Mouse (Mus musculus) erythroblast, embryonic 14.5 days (primary cell): Measurements from ENCODE around the gene Ckap2l. TPM values are rescaled to one million over a fixed set of nuclear protein-coding genes. Genes with fewer than 3 reads are reported as not detected.

Source experiments
- H3K27me3 ChIP-seq: 2 replicates; pipeline ENCODE4 v1.6.1; 2012; ENCODE audit warnings: inconsistent platforms; ENCODE audit not compliant: control insufficient read depth
- H3K36me3 ChIP-seq: 2 replicates; pipeline ENCODE4 v1.6.1; 2012; ENCODE audit warnings: mild to moderate bottlenecking, inconsistent platforms; ENCODE audit not compliant: control insufficient read depth
- H3K4me1 ChIP-seq: 2 replicates; pipeline ENCODE4 v1.6.1; 2012; ENCODE audit warnings: inconsistent platforms; ENCODE audit not compliant: control insufficient read depth
- H3K4me3 ChIP-seq: replicated peaks from 2 replicates; pipeline ENCODE3; 2012; ENCODE audit warnings: moderate library complexity, mild to moderate bottlenecking, inconsistent platforms
- H3K9me3 ChIP-seq: 2 replicates; pipeline ENCODE4 v1.6.1; 2012; ENCODE audit warnings: low read length, inconsistent platforms, mixed read lengths; ENCODE audit not compliant: control insufficient read depth
- GATA1 ChIP-seq: IDR thresholded peaks from 2 replicates; pipeline ENCODE4 v1.6.1; 2012; ENCODE audit warnings: low read length, inconsistent platforms, mixed read lengths
- TAL1 ChIP-seq: IDR thresholded peaks from 3 replicates; pipeline ENCODE4 v1.6.1; 2012; ENCODE audit warnings: low read length, inconsistent platforms, mixed read lengths
- polyA plus RNA-seq: library from polyadenylated mRNA; stranded (reverse); fragments of >175 nt; gene quantifications from 2 replicates; pipeline ENCODE4 v1.2.3, GENCODE M21; 2012

The Ckap2l gene
- polyA plus RNA-seq, 1 experiment: 5.0 TPM

- H3K27me3 ChIP-seq: no peaks in the 10 kb centered on the region
- no peak for TF ChIP-seq GATA1
- TF ChIP-seq TAL1: no peak
- peaks cover 29% of the 10 kb centered on the region for H3K36me3 ChIP-seq
- peaks cover 92% of the 10 kb centered on the region for H3K4me1 ChIP-seq
- H3K9me3 ChIP-seq: no peaks in the 10 kb centered on the region
- no peak overlapping the region for H3K4me3 ChIP-seq
Measured at GRCm38 (mm10) chr2:129224178-129224577, 72.8 kb downstream of the Ckap2l start.

DNA sequence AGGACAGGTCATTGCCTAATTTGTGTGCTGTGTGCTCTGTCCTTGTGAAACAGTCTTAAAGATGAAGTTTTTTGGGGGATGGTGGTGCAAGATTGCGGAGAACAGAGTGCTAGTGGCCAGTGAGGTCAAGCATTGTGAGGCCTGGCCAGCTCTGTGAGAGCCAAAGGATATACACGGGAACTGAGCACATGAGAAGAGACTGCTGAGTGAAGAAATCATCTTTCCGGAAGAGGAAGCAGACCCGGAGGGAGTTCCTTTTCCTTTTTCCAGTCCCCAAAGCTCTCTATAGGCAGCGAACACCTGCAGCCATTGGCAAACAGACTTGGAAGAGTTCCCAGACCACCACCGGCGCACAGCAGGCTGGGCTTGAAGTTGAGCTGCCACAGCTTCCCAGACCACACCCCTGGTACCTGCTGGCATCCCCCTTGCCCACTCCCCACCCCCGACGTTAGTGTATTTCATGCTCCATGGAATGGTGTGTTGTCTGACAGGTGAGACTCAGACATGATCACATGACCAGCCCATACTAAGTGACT is 75.8 kb downstream of the Ckap2l start:
- Histone ChIP-seq H3K36me3 (peaks cover 41% of the 10 kb centered on the region), H3K27me3 (no peaks in the 10 kb centered on the region), H3K9me3 (no peaks in the 10 kb centered on the region), H3K4me3 (no peak overlapping the region), H3K4me1 (peaks cover 83% of the 10 kb centered on the region)
- no peak for TF ChIP-seq TAL1
- TF ChIP-seq GATA1: no peak

- TF ChIP-seq GATA1 (no peak), TAL1 (no peak)
- Histone ChIP-seq H3K4me1 (peaks cover 82% of the 10 kb centered on the region), H3K36me3 (peaks cover 52% of the 10 kb centered on the region), H3K9me3 (no peaks in the 10 kb centered on the region), H3K27me3 (no peaks in the 10 kb centered on the region), H3K4me3 (no peak overlapping the region)
Measured at GRCm38 (mm10) chr2:129218537-129219105, 78.4 kb downstream of the Ckap2l start.

Other genes starting within 250 kb of the Ckap2l start
- not detected in 2 replicates for gene Vinac1, start 249.0 kb downstream of the Ckap2l start, polyA plus RNA-seq
- gene Ttl, start 231.3 kb downstream of the Ckap2l start, polyA plus RNA-seq: 0.05 and 0.06 TPM in 2 replicates
- 0.15 TPM in 2 replicates for gene Polr1b, start 196.2 kb downstream of the Ckap2l start, polyA plus RNA-seq
- 0.43 and 1.6 TPM in 2 replicates for gene Chchd5, start 167.5 kb downstream of the Ckap2l start, polyA plus RNA-seq
- 13.6 and 18.4 TPM in 2 replicates for gene Slc20a1, start 98.4 kb downstream of the Ckap2l start, polyA plus RNA-seq
- gene Il1a, start 12.8 kb upstream of the Ckap2l start, polyA plus RNA-seq: 0.02 TPM in 1 of 2 replicates, not detected in the other
- gene Il1b, start 73.9 kb upstream of the Ckap2l start, polyA plus RNA-seq: not detected in 2 replicates
- gene F830045P16Rik, start 239.4 kb upstream of the Ckap2l start, polyA plus RNA-seq: not detected in 2 replicates